Mouse (Mus musculus) lung, postnatal 0 days (tissue): ENCODE data around the gene Gadd45g.

Experiments
- CTCF ChIP-seq: IDR thresholded peaks from 2 replicates; pipeline ENCODE4 v1.5.1; 2016; ENCODE audit warnings: antibody characterized with exemption, mild to moderate bottlenecking
- EP300 ChIP-seq: IDR thresholded peaks from 2 replicates; pipeline ENCODE4 v1.6.1; 2016; ENCODE audit warnings: antibody characterized with exemption, mild to moderate bottlenecking, control low read depth

DNA sequence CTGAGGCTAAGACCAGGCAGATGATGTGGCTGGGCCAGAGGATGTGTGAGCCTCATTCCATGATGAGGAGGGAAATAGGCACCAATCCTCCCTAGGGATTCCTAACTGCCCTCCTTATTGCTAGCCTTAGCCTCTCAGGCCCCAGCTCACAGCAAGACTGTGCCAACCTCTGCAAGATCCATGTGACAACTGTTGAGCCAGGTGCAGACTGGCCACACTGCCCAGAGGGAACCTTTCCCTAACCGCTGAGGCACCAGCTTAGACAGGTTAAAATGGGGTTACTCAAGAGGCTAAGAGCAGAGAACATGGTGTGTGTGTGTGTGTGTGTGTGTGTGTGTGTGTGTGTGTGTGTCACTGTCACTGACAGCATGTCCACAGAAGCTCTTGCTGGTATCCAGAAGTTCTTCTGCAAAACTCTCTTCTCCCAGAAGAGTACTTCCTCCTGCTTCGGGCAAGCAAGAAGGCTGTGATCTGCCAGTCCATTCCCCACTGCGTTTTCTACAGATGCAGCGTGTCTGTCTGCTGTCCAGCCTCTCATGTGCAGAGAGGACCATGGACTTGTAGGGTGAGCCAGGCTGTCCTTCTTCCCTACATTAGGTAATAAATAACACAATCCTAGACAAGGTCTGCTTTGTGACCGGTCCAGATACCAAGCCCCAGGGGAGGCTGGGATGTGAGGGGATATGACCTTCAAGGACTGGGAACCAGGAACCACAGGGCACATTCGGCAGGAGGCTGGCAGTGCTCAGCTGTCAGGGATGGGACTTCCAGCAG is 28.1 kb upstream of the Gadd45g start:
- TF ChIP-seq CTCF (no peak), EP300 (no peak)
